Mouse (Mus musculus) liver, adult 2 months (tissue): ENCODE data around the gene Acox3.

Experiments used
- CTCF ChIP-seq: fragments of 200-500 bp; IDR thresholded peaks from 2 replicates; pipeline ENCODE4 v1.5.1; 2011; ENCODE audit warnings: low read depth, low read length, control low read depth
- POLR2A ChIP-seq: fragments of 200-500 bp; IDR thresholded peaks from 2 replicates; pipeline ENCODE4 v1.6.1; 2011; ENCODE audit warnings: low read length, control low read depth; ENCODE audit not compliant: insufficient read depth; ENCODE audit errors: extremely low read depth

GRCm38 (mm10) chr5:35579247-35579893 lies 3.5 kb upstream of the Acox3 start:
- no peak for TF ChIP-seq CTCF
- TF ChIP-seq POLR2A, result no peak
